Mouse (Mus musculus) thymus, postnatal 10 days (tissue): ENCODE results near the gene Katnb1.

ENCODE experiments used
- DNase-seq, 2 experiments: peaks; one replicate each; pipeline ENCODE4 v3.0.0; 2021; ENCODE audit warnings: low spot score in 2 of 2

Katnb1 gene

DNA sequence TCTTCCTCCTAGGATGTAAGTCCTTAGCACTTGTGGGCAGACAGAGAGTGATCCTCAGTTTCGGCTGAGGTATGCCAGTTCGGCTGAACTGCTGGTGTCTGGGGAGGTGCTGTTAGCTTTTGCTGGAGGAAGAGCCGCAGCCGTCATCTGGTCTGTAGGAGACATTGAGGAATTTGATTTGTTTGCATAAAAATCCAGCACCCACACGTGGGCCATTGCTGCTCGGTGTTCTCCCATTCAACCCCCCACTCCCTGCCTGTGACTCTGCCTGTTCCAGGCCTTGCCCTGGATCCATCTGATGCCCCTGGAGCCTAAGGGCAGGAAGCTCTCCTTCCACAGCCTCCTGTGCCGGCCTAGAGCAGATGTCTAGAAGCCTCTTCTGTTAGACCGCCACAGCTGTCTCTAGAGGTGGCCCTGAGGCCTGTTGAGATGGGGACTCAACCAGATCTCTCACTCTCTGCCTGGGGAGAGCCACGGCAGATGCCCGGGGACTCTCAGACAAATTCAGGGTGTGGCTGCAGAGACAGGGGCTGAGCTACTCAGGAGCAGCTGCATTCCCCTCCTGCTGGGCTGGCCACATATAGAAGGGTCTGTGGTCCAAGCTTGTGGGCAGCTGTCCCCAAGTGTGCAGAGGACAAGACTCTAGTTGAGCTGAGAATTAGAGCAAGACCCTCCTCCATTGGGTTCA is 3.9 kb downstream of the Katnb1 start:
- DNase-seq: no peak

- no peak for DNase-seq
These were observed 4.6 kb downstream of the Katnb1 start for GRCm38 (mm10) chr8:95085432-95086141.

- DNase-seq: no peak
These were observed 12.6 kb downstream of the Katnb1 start for GRCm38 (mm10) chr8:95093574-95093973.

DNA sequence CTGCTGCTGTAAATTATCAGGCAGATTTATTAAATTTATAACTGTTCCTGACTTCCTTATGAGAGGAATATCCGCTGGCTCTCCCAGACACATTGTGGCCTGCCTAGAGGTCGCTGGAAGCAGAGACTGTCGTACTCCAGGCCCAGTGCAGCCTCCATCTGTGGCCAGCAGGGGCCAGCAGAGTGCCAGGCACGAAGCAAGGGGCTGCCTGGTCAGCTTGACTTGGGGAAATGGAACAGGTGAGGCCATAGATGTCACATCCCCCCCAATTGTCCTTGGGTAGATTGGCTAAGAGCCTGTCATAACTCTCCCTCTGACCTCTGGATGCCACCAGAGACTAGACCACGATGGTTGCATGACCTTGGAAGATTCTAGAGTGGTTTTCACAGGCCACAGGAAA is 18.0 kb downstream of the Katnb1 start:
- DNase-seq: peak; percentile 40 to 52

GRCm38 (mm10) chr8:95101972-95102371 is 21.0 kb downstream of the Katnb1 start:
- no peak for DNase-seq

DNA sequence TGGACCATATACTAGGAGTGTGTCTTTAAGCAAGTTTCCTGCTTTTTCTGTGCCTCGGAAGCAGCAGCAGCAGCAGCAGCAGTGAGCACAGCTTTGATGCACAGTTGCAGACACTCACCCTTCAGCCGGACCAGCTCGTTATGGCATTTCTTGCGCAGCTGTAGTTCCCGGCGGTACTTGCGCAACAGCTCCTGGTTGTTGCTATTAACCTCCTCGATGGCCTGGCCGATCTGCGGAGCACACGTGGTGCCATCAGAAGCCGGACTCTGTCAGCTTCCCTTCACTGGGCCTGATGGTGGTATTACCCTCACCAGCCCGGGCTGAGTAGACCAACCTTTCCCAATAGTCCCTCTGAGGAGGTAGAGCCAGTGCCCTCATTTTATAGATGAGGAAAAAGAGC is 26.3 kb downstream of the Katnb1 start:
- DNase-seq: no peak

DNA sequence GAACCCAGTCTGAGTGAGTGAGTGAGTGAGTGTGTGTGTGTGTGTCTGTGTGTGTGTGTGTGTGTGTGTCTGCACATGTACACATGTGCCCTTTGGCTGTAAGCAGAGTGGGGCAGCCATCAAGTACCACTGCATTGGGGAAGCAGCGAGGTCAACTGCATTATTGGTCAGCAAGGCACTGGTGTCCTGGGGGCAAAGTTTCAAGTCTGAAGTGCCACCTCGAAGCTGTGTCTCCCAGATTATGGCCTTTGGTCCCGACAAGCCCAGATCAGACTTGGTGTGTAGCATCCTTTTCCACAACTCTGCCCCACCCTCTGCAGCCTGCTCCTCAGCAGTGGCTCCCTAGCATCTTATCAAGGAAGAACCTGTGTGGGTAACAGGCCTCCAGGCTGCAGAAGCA is 31.6 kb downstream of the Katnb1 start:
- DNase-seq: no peak

GRCm38 (mm10) chr8:95113108-95113507 is 32.1 kb downstream of the Katnb1 start:
- DNase-seq: no peak

GRCm38 (mm10) chr8:95113750-95114149 is 32.8 kb downstream of the Katnb1 start:
- peak in 1 of 2 experiments; percentile 47 for DNase-seq

- DNase-seq: no peak
These were observed 42.5 kb downstream of the Katnb1 start for GRCm38 (mm10) chr8:95123455-95123854.

GRCm38 (mm10) chr8:95126497-95126896 is 45.5 kb downstream of the Katnb1 start:
- DNase-seq: no peak

- DNase-seq: no peak
These were observed 46.7 kb downstream of the Katnb1 start for GRCm38 (mm10) chr8:95127658-95128057.

GRCm38 (mm10) chr8:95128750-95129260 is 47.8 kb downstream of the Katnb1 start:
- DNase-seq: no peak

DNA sequence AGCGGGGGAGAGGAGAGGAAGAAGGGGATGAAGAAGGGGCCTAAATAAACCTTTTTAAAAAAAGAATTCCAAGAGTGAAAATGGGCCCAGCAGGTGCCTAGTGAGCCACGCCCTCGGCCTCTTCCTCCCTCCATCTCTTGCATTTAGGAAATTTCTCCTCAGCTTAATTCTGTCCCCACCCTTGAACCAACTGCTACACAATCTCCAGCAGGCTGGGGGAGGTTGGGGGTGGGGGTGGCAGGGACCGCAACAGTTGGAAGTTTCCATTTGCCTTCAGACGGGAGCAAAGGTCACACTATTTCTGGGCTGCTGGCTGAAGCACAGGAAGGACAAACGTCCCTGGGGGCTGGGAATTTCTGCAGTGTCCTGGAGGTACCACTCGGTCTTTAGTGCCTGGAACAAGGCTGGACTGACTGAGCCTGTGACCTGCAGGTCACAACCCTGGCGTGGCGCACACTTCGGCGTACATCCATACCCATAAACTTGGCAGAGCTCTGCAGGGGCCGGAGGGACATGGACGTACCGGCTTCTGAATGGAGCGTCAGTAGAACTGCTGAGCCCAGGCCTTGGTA is 50.1 kb downstream of the Katnb1 start:
- no peak for DNase-seq

GRCm38 (mm10) chr8:95131983-95132382 is 51.0 kb downstream of the Katnb1 start:
- no peak for DNase-seq

GRCm38 (mm10) chr8:95134186-95134585 is 53.2 kb downstream of the Katnb1 start:
- no peak for DNase-seq

DNA sequence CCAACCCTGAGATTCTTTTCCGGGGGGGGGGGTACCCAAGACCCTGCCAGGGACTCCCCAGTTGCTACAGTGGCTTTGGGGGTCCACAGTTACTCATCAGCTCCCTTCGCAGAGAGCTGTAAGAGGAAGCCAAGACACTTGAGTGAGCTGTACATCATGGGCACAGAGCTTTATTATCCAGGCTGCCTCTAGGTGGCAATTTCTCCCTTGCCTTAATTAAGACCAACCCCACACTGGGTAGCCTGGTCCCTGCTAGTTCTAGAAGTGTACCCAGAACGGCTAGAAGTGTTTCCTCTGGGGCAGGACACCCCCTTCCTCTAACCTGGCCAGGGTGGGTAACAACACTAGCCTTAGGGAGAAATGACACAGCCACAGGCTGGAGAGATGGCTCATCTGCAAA is 54.3 kb downstream of the Katnb1 start:
- DNase-seq: no peak

DNA sequence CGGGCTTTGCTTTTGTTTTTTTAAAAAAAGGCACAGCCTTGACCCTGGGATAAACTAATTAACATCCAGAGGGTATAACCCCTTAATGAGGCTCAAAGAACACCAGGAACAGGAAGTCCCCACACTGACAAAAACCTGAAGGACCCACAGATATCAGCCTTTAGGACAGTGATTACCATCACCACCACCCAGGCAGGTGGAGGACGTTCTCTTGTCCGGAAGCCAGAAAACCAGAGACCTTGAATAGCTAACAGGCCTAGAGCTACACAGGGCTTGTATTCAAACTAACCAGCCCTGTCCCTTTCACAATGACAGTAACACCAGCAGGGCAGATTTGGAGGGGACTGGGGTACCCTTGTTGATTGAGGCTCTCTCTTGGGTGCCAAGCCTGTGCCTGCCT is 55.2 kb downstream of the Katnb1 start:
- no peak for DNase-seq

DNA sequence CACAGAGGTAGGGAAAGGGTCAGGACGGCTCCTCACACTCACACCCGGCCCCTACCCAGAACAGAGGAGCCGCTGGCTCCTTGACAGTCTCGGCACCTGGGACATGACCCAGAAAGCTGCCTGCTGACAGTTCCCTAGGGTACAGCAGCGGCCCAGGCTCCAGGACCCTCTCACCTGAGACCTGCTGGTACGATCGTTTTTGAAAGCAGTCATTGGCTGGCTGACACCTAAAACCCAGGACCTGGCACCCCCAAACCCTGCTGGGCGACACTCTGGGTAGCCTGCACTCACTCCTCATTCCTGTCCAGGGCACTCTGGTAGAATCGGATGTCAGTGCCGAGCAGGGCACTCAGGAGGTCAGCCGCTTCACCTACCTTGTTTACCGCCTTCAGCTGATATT is 56.2 kb downstream of the Katnb1 start:
- no peak for DNase-seq

DNA sequence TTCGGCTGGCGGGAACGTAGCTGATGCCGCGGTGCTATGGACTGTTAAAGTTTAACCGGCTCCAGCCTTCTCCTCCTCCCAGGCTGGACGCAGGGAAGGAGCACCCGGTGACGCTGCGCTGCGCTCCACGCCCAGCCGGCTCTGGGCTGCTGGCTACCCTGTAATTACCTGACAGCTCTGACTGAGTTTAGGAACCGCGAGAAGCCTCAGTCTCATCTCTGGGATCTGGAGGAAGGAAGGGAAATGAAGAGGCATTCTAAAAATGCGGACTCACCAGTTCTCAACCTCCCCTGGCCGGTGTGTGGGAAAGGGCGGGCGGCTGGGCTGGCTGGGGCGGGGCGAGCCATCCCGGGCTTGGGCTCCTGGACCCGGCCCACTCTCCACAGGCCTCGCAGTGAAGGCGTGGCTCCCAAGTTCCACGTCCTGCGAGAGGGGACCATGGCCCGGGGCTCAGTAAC is 56.7 kb downstream of the Katnb1 start:
- DNase-seq: no peak

DNA sequence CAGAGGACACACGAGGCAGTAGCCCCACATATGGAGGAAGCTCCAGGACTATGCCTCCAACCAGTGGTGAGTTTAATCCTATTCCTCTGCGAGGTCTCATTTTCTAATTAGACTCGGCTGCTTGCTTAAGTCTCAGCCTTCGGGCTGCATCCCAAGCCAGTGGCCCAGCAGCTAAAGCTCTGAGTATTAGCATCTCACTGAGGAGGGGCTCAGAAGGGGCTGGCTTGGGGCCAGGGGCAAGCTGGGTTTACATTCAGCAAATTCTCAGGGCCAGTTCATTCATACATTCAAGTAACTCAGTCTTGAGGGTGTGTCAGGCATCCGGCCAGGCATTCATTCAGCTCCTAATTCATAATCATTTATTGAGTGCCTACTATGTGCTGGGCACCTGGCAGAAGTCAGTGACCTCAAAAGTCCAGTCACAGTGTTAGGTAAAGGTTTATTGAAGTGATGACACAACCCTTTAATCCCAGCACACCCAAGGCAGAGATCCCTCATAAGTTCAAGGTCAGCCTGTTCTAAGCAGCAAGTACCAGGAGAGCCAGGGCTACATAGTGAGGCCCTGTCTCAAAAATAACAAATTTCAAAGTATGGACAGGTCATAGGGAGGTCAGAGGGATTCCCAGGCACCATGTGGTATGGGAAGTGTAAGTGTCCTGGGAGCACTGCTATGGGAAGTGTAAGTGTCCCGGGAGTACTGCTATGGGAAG is 57.5 kb downstream of the Katnb1 start:
- DNase-seq: no peak

- DNase-seq: no peak
These were observed 58.0 kb downstream of the Katnb1 start for GRCm38 (mm10) chr8:95139051-95139365.
